Mouse (Mus musculus) heart, embryonic 14.5 days (tissue): ENCODE measurements around the gene Hdac7. TPM values are rescaled to one million over a fixed set of nuclear protein-coding genes. Genes with fewer than 3 reads are reported as not detected.

Source experiments
- ATAC-seq: fragments of 200-750 bp; cut with Nextera tagmentation; 2 replicates; pipeline ENCODE4 v1.8.0; 2017; ENCODE audit warnings: low read depth, moderate TSS enrichment; ENCODE audit not compliant: insufficient number of reproducible peaks, insufficient read depth, low FRiP score
- H3K27ac ChIP-seq, 2 experiments: fragments of 200-500 bp in 1 of 2; fragments of 300-500 bp in 1 of 2; sonication (generic) in 1 of 2; replicated peaks in 1 of 2; 2 replicates each; pipeline ENCODE4 v1.5.1; 2012 to 2014; ENCODE audit warnings: low read depth in 2 of 2, low read length in 2 of 2, control low read depth in 1 of 2, mild to moderate bottlenecking in 1 of 2, mixed read lengths in 1 of 2; ENCODE audit not compliant: control insufficient read depth in 1 of 2, insufficient read depth in 1 of 2
- H3K27me3 ChIP-seq: fragments of 300-500 bp; sonication (generic); 2 replicates; pipeline ENCODE4 v1.6.1; 2014; ENCODE audit warnings: mild to moderate bottlenecking, low read length, control low read depth; ENCODE audit not compliant: control insufficient read depth, insufficient read depth
- H3K36me3 ChIP-seq: fragments of 300-500 bp; sonication (generic); 2 replicates; pipeline ENCODE4 v1.6.1; 2014; ENCODE audit warnings: mild to moderate bottlenecking, control low read depth, low read length, mixed read lengths; ENCODE audit not compliant: control insufficient read depth, insufficient read depth
- H3K4me1 ChIP-seq, 2 experiments: fragments of 200-500 bp in 1 of 2; fragments of 300-500 bp in 1 of 2; sonication (generic) in 1 of 2; 2 replicates each; pipeline ENCODE4 v1.6.1; 2012 to 2014; ENCODE audit warnings: low read length in 2 of 2, control low read depth in 1 of 2, mixed read lengths in 1 of 2; ENCODE audit not compliant: control insufficient read depth in 2 of 2, insufficient read depth in 2 of 2
- H3K4me2 ChIP-seq: fragments of 300-500 bp; sonication (generic); 2 replicates; pipeline ENCODE4 v1.6.1; 2014; ENCODE audit warnings: mild to moderate bottlenecking, low read length
- H3K4me3 ChIP-seq, 2 experiments: fragments of 200-500 bp in 1 of 2; fragments of 300-500 bp in 1 of 2; sonication (generic) in 1 of 2; 2 replicates each; pipeline ENCODE4 v1.5.1; 2012 to 2014; ENCODE audit warnings: low read length in 2 of 2, mild to moderate bottlenecking in 2 of 2, control low read depth in 1 of 2, low read depth in 1 of 2, moderate library complexity in 1 of 2; ENCODE audit not compliant: control insufficient read depth in 1 of 2, insufficient read depth in 1 of 2
- H3K9ac ChIP-seq: fragments of 300-500 bp; sonication (generic); 2 replicates; pipeline ENCODE4 v1.6.1; 2014; ENCODE audit warnings: mild to moderate bottlenecking, low read length
- H3K9me3 ChIP-seq: fragments of 300-500 bp; sonication (generic); 2 replicates; pipeline ENCODE4 v1.6.1; 2016; ENCODE audit warnings: low read length, control low read depth; ENCODE audit not compliant: control insufficient read depth
- WGBS: fragments of 180-500 bp; shearing (Covaris S2); extraction: QIAGEN DNeasy Blood & Tissue Kit; methylation state at CpG from one replicate; pipeline ENCODE4 v1.1.7; 2014; 5-methylcytosine and 5-hydroxymethylcytosine counted together
- polyA plus RNA-seq: library from polyadenylated mRNA; unstranded; fragments of >200 nt; fragmentation: Nextera tagmentation; extraction: Ambion mirVana; gene quantifications from 2 replicates; pipeline ENCODE4 v1.2.1, GENCODE M21; 2014

The Hdac7 gene
- polyA plus RNA-seq, 1 experiment from 2014 or later, result 25.7 TPM

- Histone ChIP-seq H3K36me3 (peaks cover 19% of the 10 kb centered on the region; the same call in 1 of the 2 replicates), H3K4me2 (0 out of 2 replicates have a peak overlapping the region, but pooled peaks have one; percentile 1), H3K27ac (0 out of 4 replicates have a peak overlapping the region, but pooled peaks of 1 of the 2 experiments have one; percentile 6), H3K9me3 (no peaks in the 10 kb centered on the region), H3K4me1 (peaks cover 13 to 21% of the 10 kb centered on the region in 2 experiments), H3K9ac (no peak overlapping the region), H3K4me3 (no peak overlapping the region), H3K27me3 (no peaks in the 10 kb centered on the region)
- no peak for ATAC-seq
- WGBS, result 81% methylated on average over 10 of the region's 10 CpGs
These were observed 57.7 kb downstream of the Hdac7 start for GRCm38 (mm10) chr15:97786412-97787112.

- Histone ChIP-seq H3K27me3 (no peaks in the 10 kb centered on the region), H3K27ac (0 out of 4 replicates have a peak overlapping the region, but pooled peaks of 1 of the 2 experiments have one; percentile 6), H3K4me2 (peak overlapping the region; percentile 10; the same call in 1 of the 2 replicates), H3K9ac (no peak overlapping the region), H3K4me3 (no peak overlapping the region), H3K4me1 (peaks cover 13 to 23% of the 10 kb centered on the region in 2 experiments), H3K36me3 (peaks cover 12% of the 10 kb centered on the region; the same call in 1 of the 2 replicates), H3K9me3 (no peaks in the 10 kb centered on the region)
- WGBS, result 66% methylated on average over 9 of the region's 9 CpGs
- ATAC-seq, result peak; percentile 10; the same call in 1 of the 2 replicates
These were observed 58.4 kb downstream of the Hdac7 start for GRCm38 (mm10) chr15:97785731-97786411.

GRCm38 (mm10) chr15:97784561-97785161 lies 59.6 kb downstream of the Hdac7 start:
- Histone ChIP-seq H3K36me3 (peaks cover 2% of the 10 kb centered on the region; the same call in 1 of the 2 replicates), H3K4me2 (peak overlapping the region; percentile 80), H3K4me3 (peak overlapping the region; percentile 70 to 75), H3K9me3 (no peaks in the 10 kb centered on the region), H3K9ac (peak overlapping the region; percentile 88), H3K27ac (peak overlapping the region in 1 of 2 experiments; percentile 41; a peak in 2 of 4 replicates), H3K4me1 (peaks cover 13 to 27% of the 10 kb centered on the region in 2 experiments), H3K27me3 (no peaks in the 10 kb centered on the region)
- 7% methylated on average over 42 of the region's 45 CpGs for WGBS
- ATAC-seq, result peak; percentile 33

- 3% methylated on average over 38 of the region's 39 CpGs for WGBS
- Histone ChIP-seq H3K4me2 (peak overlapping the region; percentile 80), H3K4me3 (peak overlapping the region; percentile 70 to 75), H3K9me3 (no peaks in the 10 kb centered on the region), H3K4me1 (peaks cover 13 to 27% of the 10 kb centered on the region in 2 experiments), H3K27me3 (no peaks in the 10 kb centered on the region), H3K27ac (peak overlapping the region in 1 of 2 experiments; percentile 41; a peak in 2 of 4 replicates), H3K9ac (peak overlapping the region; percentile 88), H3K36me3 (no peaks in the 10 kb centered on the region)
- peak; percentile 74; the same call in 1 of the 2 replicates for ATAC-seq
These were observed 60.2 kb downstream of the Hdac7 start for GRCm38 (mm10) chr15:97784092-97784559.

- Histone ChIP-seq H3K27ac (peak overlapping the region; percentile 9 to 71; a peak in 2 of 4 replicates), H3K9ac (peak overlapping the region; percentile 38; the same call in 1 of the 2 replicates), H3K4me2 (peak overlapping the region; percentile 64), H3K4me1 (peaks cover 16 to 34% of the 10 kb centered on the region in 2 experiments), H3K4me3 (peak overlapping the region; percentile 23; a peak in 3 of 4 replicates), H3K27me3 (no peaks in the 10 kb centered on the region), H3K9me3 (no peaks in the 10 kb centered on the region), H3K36me3 (no peaks in the 10 kb centered on the region)
- ATAC-seq, result no peak
- 3% methylated on average over 9 of the region's 9 CpGs for WGBS
These were observed 61.6 kb downstream of the Hdac7 start for GRCm38 (mm10) chr15:97782749-97783105.

GRCm38 (mm10) chr15:97781961-97782748 lies 62.1 kb downstream of the Hdac7 start:
- peak overlapping the region; percentile 64 for H3K4me2 ChIP-seq
- H3K36me3 ChIP-seq, result no peaks in the 10 kb centered on the region
- no peak for ATAC-seq
- H3K9me3 ChIP-seq, result no peaks in the 10 kb centered on the region
- 9% methylated on average over 24 of the region's 24 CpGs for WGBS
- peak overlapping the region; percentile 9 to 71; a peak in 2 of 4 replicates for H3K27ac ChIP-seq
- peak overlapping the region; percentile 38; the same call in 1 of the 2 replicates for H3K9ac ChIP-seq
- no peaks in the 10 kb centered on the region for H3K27me3 ChIP-seq
- H3K4me1 ChIP-seq, result peaks cover 16 to 34% of the 10 kb centered on the region in 2 experiments
- H3K4me3 ChIP-seq, result peak overlapping the region; percentile 23; a peak in 3 of 4 replicates
